Mouse (Mus musculus) c-Kit-negative CD71-positive TER-119-positive erythroid progenitor cells, embryonic 14.5 days (primary cell): ENCODE measurements at regions not wholly inside any gene's neighbourhood (a gene's known extent, or its start where the extent isn't known, plus 50 kb on each side); places are given as distances from the start of the nearest gene placed in this dataset.

Experiments used
- DNase-seq: peaks from one replicate; pipeline ENCODE4 v3.0.0-alpha.2; 2013; ENCODE audit warnings: low read depth, low spot score

- DNase-seq: no peak
Observed at GRCm38 (mm10) chr3:148659024-148659423, 331.3 kb downstream of the Adgrl2 start.

DNA sequence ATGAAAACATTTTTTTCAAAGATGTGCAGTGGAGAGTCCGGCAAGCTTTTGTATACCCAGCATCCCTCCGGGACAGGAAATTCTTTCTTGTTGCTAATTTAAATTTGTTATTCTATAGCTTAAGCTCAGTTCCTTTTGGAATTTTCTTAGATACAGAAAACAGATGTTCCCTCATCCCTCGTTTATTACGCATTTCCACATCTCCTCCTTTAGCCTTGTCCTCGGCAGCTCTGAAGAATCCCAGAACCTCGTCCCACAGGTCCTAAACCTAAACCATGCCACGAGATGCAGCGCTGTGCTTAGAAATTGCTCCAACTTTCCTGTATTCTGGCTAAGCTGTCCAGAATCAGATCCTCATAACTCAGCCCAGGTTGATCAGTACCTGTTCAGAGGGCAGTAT, 332.0 kb downstream of the Adgrl2 start:
- DNase-seq: no peak

DNA sequence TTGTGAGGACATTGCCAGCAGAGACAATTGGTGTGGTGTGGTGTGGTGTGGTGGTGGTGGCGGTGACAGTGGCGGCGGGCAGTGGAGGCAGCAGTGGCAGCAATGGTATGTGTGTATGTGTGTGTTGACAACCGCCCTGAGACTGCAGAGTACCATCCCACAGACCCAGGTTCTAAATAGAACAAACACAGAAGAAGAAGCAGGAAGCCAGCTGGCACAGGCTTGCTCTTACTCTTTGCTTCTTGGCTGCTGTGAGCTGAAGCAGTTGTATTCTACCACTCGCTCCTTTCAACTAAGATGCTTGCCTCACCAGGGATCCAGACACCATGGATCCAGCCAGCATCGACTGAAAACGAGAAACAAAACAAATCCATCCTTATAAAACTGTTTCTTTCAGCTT, 334.2 kb downstream of the Adgrl2 start:
- DNase-seq: no peak

GRCm38 (mm10) chr3:148650241-148650640, 340.1 kb downstream of the Adgrl2 start:
- no peak for DNase-seq

DNA sequence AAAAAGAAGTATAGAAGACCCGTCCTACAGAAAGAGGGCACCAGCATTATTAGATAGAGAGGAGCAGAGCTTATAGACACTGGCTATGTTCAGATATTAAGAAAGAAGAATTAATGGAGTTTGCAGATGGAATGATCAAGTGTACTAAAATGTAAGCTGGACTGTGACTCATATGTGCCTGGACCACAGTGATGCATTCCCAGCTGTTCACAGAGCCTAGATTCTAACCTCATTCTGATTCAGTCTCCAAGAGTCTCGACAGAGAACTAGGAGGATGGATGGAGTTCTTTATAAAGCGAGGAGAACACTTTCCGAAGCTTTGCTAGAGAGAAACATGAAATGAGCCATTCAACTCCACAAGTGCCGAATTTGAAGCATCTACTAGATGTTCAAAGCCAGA, 345.4 kb downstream of the Adgrl2 start:
- no peak for DNase-seq

DNA sequence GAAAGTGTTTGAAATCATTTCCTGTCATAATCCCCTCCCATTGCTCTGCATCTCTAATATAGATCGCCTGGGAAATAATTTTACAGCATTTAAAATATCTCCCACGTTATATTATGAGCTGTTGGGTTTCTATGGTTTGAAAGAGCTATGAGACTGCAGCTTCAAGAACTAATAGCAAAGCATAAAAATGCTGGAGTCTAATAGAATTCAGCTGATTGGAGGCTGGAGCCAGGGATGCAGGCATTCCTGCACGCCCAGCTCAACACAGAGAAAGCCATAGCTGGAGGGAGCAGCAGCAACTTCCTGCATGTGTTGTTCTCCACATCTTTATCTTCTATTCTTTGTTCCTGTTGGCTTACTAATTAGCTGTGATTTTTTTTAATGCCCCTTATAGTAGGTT, 348.8 kb downstream of the Adgrl2 start:
- no peak for DNase-seq

- no peak for DNase-seq
Observed at GRCm38 (mm10) chr3:148640680-148641101, 349.7 kb downstream of the Adgrl2 start.

DNA sequence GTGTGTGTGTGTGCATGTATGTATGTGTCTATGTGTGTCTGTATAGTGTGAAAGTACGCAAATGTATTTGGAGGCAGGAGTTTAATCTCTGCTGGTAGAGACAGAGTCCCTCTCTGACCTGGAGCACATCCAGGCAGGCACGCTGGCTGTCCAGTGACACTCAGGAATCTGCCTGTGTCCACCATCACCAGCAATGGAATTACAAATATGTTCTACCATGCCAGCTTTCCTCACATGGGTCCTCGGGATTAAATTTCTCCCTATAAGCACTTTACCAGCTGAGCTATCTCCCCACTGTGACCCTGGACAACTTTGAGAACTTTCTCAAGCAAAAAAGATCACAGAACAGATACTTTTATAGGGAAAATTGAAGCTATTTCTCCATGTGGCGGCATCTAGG, 355.3 kb downstream of the Adgrl2 start:
- no peak for DNase-seq

DNA sequence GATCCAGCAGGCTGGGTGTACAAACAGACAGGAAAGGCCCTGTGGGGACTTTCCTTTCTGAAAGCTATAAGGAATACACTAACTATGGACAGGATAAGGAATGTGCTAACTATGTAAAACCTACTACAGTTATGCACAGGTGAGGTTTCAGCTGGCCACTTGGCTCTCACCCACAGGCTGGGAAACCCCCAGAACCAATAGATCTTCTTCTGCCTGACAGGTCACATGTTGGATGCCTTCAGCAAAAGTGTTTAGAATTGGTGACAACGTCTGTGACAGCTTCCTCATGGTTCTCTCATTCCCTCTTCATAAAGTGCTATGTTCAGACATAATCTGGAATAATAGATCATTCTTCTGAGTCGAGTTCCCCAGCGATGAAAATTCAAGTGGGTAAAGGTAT, 356.0 kb downstream of the Adgrl2 start:
- DNase-seq: no peak

GRCm38 (mm10) chr3:148633291-148633690, 357.1 kb downstream of the Adgrl2 start:
- no peak for DNase-seq

GRCm38 (mm10) chr3:148632449-148632848, 357.9 kb downstream of the Adgrl2 start:
- DNase-seq: no peak

GRCm38 (mm10) chr3:148631415-148632192, 358.8 kb downstream of the Adgrl2 start:
- no peak for DNase-seq

- DNase-seq: no peak
Observed at GRCm38 (mm10) chr3:148630865-148631264, 359.5 kb downstream of the Adgrl2 start.

GRCm38 (mm10) chr3:148614971-148615671, 375.2 kb downstream of the Adgrl2 start:
- DNase-seq: no peak

- DNase-seq: no peak
Observed at GRCm38 (mm10) chr3:148613443-148613842, 376.9 kb downstream of the Adgrl2 start.

GRCm38 (mm10) chr3:148603276-148603675, 387.1 kb downstream of the Adgrl2 start:
- no peak for DNase-seq

- DNase-seq: no peak
Observed at GRCm38 (mm10) chr3:148602730-148603255, 387.6 kb downstream of the Adgrl2 start.

GRCm38 (mm10) chr3:148595561-148595960, 394.8 kb downstream of the Adgrl2 start:
- no peak for DNase-seq

GRCm38 (mm10) chr3:148589556-148589955, 400.8 kb downstream of the Adgrl2 start:
- DNase-seq: no peak

DNA sequence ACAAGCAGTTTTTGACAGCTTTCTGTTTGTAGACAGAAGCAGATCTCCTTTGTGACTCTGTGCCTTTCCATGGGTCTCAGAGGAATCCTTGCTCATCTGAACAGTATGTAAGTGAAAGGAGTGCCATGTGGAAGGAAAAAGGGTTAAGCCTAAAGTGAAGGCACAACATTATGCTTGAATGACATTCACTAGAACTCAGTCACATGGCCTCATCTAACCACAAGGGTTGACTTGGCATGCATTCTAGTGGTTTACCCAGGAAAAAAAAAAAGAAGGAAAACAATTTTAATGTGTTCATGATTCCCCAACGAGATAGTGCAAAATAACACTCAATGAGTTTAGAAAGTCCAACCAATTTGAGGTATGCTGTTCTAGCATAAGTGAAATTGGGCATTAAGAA, 414.6 kb downstream of the Adgrl2 start:
- no peak for DNase-seq

- DNase-seq: no peak
Observed at GRCm38 (mm10) chr3:148572493-148572892, 417.9 kb downstream of the Adgrl2 start.

GRCm38 (mm10) chr3:148564716-148565115, 425.6 kb downstream of the Adgrl2 start:
- DNase-seq: no peak

DNA sequence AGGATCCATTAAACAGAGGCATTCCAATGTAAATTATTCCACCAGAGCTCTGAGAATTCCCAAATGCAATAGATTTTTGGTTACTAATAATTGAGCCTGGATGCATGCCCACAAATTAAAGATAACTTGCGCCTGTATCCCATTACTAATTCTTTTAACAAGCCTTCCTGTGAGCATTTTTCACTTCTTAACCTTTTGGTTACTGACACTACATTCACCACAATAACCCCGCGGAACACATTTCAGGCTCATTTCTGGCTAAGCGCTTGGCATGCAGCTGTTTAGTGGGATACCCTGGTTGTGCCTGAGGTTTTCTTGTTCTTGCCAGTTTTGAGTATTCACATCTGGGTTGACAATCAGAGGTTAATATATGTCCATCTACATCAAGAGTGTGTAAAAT, 429.1 kb downstream of the Adgrl2 start:
- no peak for DNase-seq
